Mouse (Mus musculus) cerebellum, adult 9-11 months (tissue): Measurements from ENCODE around the gene Slmap.
"Not testable (repeated sequence)": the region's sequence is repeated elsewhere in the genome, so short reads cannot be mapped to it uniquely, and the experiment has no call there.

Source experiments
- DNase-seq: peaks from one replicate; pipeline ENCODE4 v3.0.0; 2022

Slmap gene

GRCm38 (mm10) chr14:26466544-26467125 lies 68.1 kb downstream of the Slmap start:
- no peak for DNase-seq

- no peak for DNase-seq
Observed at GRCm38 (mm10) chr14:26465898-26466297, 68.8 kb downstream of the Slmap start.

- DNase-seq, result no peak
Observed at GRCm38 (mm10) chr14:26459516-26459915, 75.2 kb downstream of the Slmap start.

GRCm38 (mm10) chr14:26454851-26455250 lies 79.9 kb downstream of the Slmap start:
- DNase-seq, result no peak

GRCm38 (mm10) chr14:26450036-26450800 lies 84.5 kb downstream of the Slmap start:
- no peak for DNase-seq

GRCm38 (mm10) chr14:26448581-26448980 lies 86.2 kb downstream of the Slmap start:
- no peak for DNase-seq

- DNase-seq, result no peak
Observed at GRCm38 (mm10) chr14:26447223-26447622, 87.5 kb downstream of the Slmap start.

GRCm38 (mm10) chr14:26446538-26446937 lies 88.2 kb downstream of the Slmap start:
- no peak for DNase-seq

GRCm38 (mm10) chr14:26442534-26442933 lies 92.2 kb downstream of the Slmap start:
- no peak for DNase-seq

- no peak for DNase-seq
Observed at GRCm38 (mm10) chr14:26441041-26441812, 93.5 kb downstream of the Slmap start.

GRCm38 (mm10) chr14:26439996-26440395 lies 94.7 kb downstream of the Slmap start:
- DNase-seq, result no peak

GRCm38 (mm10) chr14:26437771-26438170 lies 97.0 kb downstream of the Slmap start:
- no peak for DNase-seq

GRCm38 (mm10) chr14:26436304-26436703 lies 98.4 kb downstream of the Slmap start:
- no peak for DNase-seq

GRCm38 (mm10) chr14:26432320-26432719 lies 102.4 kb downstream of the Slmap start:
- no peak for DNase-seq

GRCm38 (mm10) chr14:26431919-26432318 lies 102.8 kb downstream of the Slmap start:
- no peak for DNase-seq

- no peak for DNase-seq
Observed at GRCm38 (mm10) chr14:26420231-26420630, 114.5 kb downstream of the Slmap start.

- DNase-seq, result no peak
Observed at GRCm38 (mm10) chr14:26417956-26418355, 116.8 kb downstream of the Slmap start.

- no peak for DNase-seq
Observed at GRCm38 (mm10) chr14:26417088-26417487, 117.6 kb downstream of the Slmap start.

- no peak for DNase-seq
Observed at GRCm38 (mm10) chr14:26413581-26413980, 121.2 kb downstream of the Slmap start.

- no peak for DNase-seq
Observed at GRCm38 (mm10) chr14:26406746-26407145, 128.0 kb downstream of the Slmap start.

GRCm38 (mm10) chr14:26398508-26399160 lies 136.1 kb downstream of the Slmap start:
- no peak for DNase-seq

GRCm38 (mm10) chr14:26391866-26392265 lies 142.9 kb downstream of the Slmap start:
- DNase-seq, result no peak

GRCm38 (mm10) chr14:26388961-26389360 lies 145.8 kb downstream of the Slmap start:
- not testable (repeated sequence) for DNase-seq
